Mouse (Mus musculus) liver, embryonic 13.5 days (tissue): ENCODE results near the gene Gm960. TPM values are rescaled to one million over a fixed set of nuclear protein-coding genes. Genes with fewer than 3 reads are reported as not detected.
"Not testable (repeated sequence)": the region's sequence is repeated elsewhere in the genome, so short reads cannot be mapped to it uniquely, and the experiment has no call there.

Source experiments
- ATAC-seq: fragments of 200-750 bp; cut with Nextera tagmentation; 2 replicates; pipeline ENCODE4 v1.8.0; 2017; ENCODE audit warnings: low read depth, mild to moderate bottlenecking, moderate number of reproducible peaks, moderate library complexity
- DNase-seq: peaks from one replicate; pipeline ENCODE4 v3.0.0; 2022
- H3K27ac ChIP-seq: fragments of 300-500 bp; sonication (generic); 2 replicates; pipeline ENCODE4 v1.5.1; 2015; ENCODE audit warnings: moderate library complexity, mild to moderate bottlenecking, inconsistent platforms
- H3K27me3 ChIP-seq: fragments of 300-500 bp; sonication (generic); 2 replicates; pipeline ENCODE4 v1.6.1; 2015; ENCODE audit warnings: mild to moderate bottlenecking, inconsistent platforms
- H3K36me3 ChIP-seq: fragments of 300-500 bp; sonication (generic); 2 replicates; pipeline ENCODE4 v1.6.1; 2015; ENCODE audit warnings: mild to moderate bottlenecking, inconsistent platforms
- H3K4me1 ChIP-seq: fragments of 300-500 bp; sonication (generic); replicated peaks from 2 replicates; pipeline ENCODE4 v1.6.1; 2015; ENCODE audit warnings: inconsistent platforms
- H3K4me2 ChIP-seq: fragments of 300-500 bp; sonication (generic); 2 replicates; pipeline ENCODE4 v1.6.1; 2015; ENCODE audit warnings: inconsistent platforms, mild to moderate bottlenecking, moderate library complexity
- H3K4me3 ChIP-seq: fragments of 300-500 bp; sonication (generic); replicated peaks from 2 replicates; pipeline ENCODE4 v1.5.1; 2015; ENCODE audit warnings: mild to moderate bottlenecking, inconsistent platforms
- H3K9ac ChIP-seq: fragments of 300-500 bp; sonication (generic); 2 replicates; pipeline ENCODE4 v1.6.1; 2015; ENCODE audit warnings: mild to moderate bottlenecking, inconsistent platforms
- H3K9me3 ChIP-seq: fragments of 300-500 bp; sonication (generic); replicated peaks from 2 replicates; pipeline ENCODE4 v1.6.1; 2016; ENCODE audit warnings: inconsistent platforms
- WGBS: fragments of 180-500 bp; shearing (Covaris S2); methylation state at CpG from one replicate; pipeline ENCODE4 v1.1.7; 2015; ENCODE audit not compliant: insufficient replicate concordance; 5-methylcytosine and 5-hydroxymethylcytosine counted together
- microRNA-seq: library from miRNA; unstranded; fragments of <30 nt; microRNA quantifications from one replicate; pipeline ENCODE4, GENCODE M21; 2016
- polyA plus RNA-seq: library from polyadenylated mRNA; unstranded; fragments of >200 nt; fragmentation: Nextera tagmentation; extraction: Ambion mirVana; gene quantifications from 2 replicates; pipeline ENCODE4 v1.2.1, GENCODE M21; 2015

Gene Gm960
- polyA plus RNA-seq, 1 experiment from 2014 or later = not detected

GRCm38 (mm10) chr19:4586783-4587182 lies 111.7 kb downstream of the Gm960 start:
- not testable (repeated sequence) for H3K27ac ChIP-seq, H3K4me2 ChIP-seq, H3K27me3 ChIP-seq, H3K4me3 ChIP-seq, H3K36me3 ChIP-seq, ATAC-seq, H3K4me1 ChIP-seq, DNase-seq, H3K9me3 ChIP-seq, H3K9ac ChIP-seq

DNA sequence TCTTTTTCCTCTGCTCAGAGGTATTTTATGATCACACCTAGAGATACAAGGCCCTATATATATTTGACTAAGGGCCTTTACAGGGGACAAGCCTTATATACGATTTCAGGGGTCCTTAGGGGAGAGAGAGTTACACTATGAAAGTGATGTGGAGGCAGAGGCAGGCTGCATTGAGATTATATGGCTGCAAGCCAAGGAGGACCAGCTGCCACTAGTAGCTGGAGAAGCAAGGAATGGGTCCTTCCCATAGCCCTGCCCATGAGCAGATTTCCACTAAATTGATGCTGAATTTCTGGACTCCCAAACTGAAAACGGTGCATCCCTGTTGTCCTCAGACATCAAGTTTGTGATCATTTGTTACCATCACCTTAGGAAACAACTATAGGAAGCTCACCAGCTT lies 114.6 kb downstream of the Gm960 start:
- DNase-seq = no peak
- H3K4me1 ChIP-seq = peaks cover 10% of the 10 kb centered on the region; the same call in 1 of the 2 replicates
- no peak overlapping the region for H3K4me2 ChIP-seq
- H3K27ac ChIP-seq = no peak overlapping the region
- H3K36me3 ChIP-seq = no peaks in the 10 kb centered on the region
- 58% methylated on average over 2 of the region's 2 CpGs for WGBS
- ATAC-seq = no peak
- H3K27me3 ChIP-seq = 0 out of 2 replicates have a peak, but pooled peaks cover 7% of the 10 kb centered on the region
- H3K4me3 ChIP-seq = no peak overlapping the region
- H3K9ac ChIP-seq = no peak overlapping the region
- H3K9me3 ChIP-seq = no peaks in the 10 kb centered on the region

- ATAC-seq = no peak
- H3K4me3 ChIP-seq = no peak overlapping the region
- no peaks in the 10 kb centered on the region for H3K27me3 ChIP-seq
- 72% methylated on average over 5 of the region's 5 CpGs for WGBS
- H3K9ac ChIP-seq = no peak overlapping the region
- H3K9me3 ChIP-seq = no peaks in the 10 kb centered on the region
- no peak overlapping the region for H3K27ac ChIP-seq
- no peak for DNase-seq
- H3K4me1 ChIP-seq = peaks cover 19% of the 10 kb centered on the region
- no peak overlapping the region for H3K4me2 ChIP-seq
- no peaks in the 10 kb centered on the region for H3K36me3 ChIP-seq
Observed at GRCm38 (mm10) chr19:4579296-4579695, 119.2 kb downstream of the Gm960 start.

DNA sequence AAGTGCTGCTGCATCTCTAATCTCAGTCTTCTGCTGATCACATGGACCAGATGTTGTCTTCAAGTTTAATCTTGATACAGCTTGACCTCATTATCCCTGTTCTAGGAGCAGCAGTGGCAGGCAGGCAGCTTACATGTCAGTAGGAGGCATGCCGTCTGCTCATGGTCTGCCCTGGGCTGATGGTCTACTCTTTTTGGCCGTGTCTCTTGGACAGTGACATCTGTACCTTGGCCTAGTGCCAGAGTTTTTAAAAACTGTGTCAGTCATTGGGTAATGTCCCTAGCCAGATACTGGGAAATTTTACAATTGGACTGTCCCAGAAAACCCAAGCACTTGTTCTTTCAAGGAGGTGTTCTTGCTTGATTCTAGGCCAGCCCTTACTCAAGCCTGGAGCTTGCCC lies 119.7 kb downstream of the Gm960 start:
- Histone ChIP-seq H3K4me2 (no peak overlapping the region), H3K9me3 (no peaks in the 10 kb centered on the region), H3K27ac (no peak overlapping the region), H3K36me3 (no peaks in the 10 kb centered on the region), H3K4me1 (peaks cover 22% of the 10 kb centered on the region), H3K4me3 (no peak overlapping the region), H3K9ac (no peak overlapping the region), H3K27me3 (no peaks in the 10 kb centered on the region)
- WGBS = 69% methylated on average over 2 of the region's 2 CpGs
- no peak for DNase-seq
- ATAC-seq = no peak

Small RNAs within 50 kb of the gene (microRNA-seq; reads per million reads assigned to microRNA genes)
- gene Mir6986 = 0.88 reads per million

Other genes starting within 250 kb of the Gm960 start
- gene Syt12, start 221.2 kb downstream of the Gm960 start, polyA plus RNA-seq = 0.17 and 0.22 TPM in 2 replicates
- not detected in 2 replicates for gene 2010003K11Rik, start 200.1 kb downstream of the Gm960 start, polyA plus RNA-seq
- gene Pcx, start 188.2 kb downstream of the Gm960 start, polyA plus RNA-seq = 31.4 and 35.1 TPM in 2 replicates
- gene Lrfn4, start 83.0 kb downstream of the Gm960 start, polyA plus RNA-seq = 0.43 and 0.59 TPM in 2 replicates
- 31.3 and 32.3 TPM in 2 replicates for gene Rce1, start 73.0 kb downstream of the Gm960 start, polyA plus RNA-seq
- 0.09 and 0.13 TPM in 2 replicates for gene Sptbn2, start 12.5 kb upstream of the Gm960 start, polyA plus RNA-seq
- gene Rbm4b, start 57.8 kb upstream of the Gm960 start, polyA plus RNA-seq = 14.6 and 17.5 TPM in 2 replicates
- 26.0 and 26.5 TPM in 2 replicates for gene Rbm4, start 95.2 kb upstream of the Gm960 start, polyA plus RNA-seq
- gene Gm21992, start 112.9 kb upstream of the Gm960 start, polyA plus RNA-seq = 18.5 and 20.7 TPM in 2 replicates
- 38.6 and 49.4 TPM in 2 replicates for gene Rbm14, start 113.0 kb upstream of the Gm960 start, polyA plus RNA-seq
- 40.7 and 41.2 TPM in 2 replicates for gene Ccs, start 140.7 kb upstream of the Gm960 start, polyA plus RNA-seq
- gene Ccdc87, start 140.7 kb upstream of the Gm960 start, polyA plus RNA-seq = 0.06 TPM in 1 of 2 replicates, not detected in the other
- gene Ctsf, start 156.5 kb upstream of the Gm960 start, polyA plus RNA-seq = 23.6 and 25.3 TPM in 2 replicates
- gene Actn3, start 179.2 kb upstream of the Gm960 start, polyA plus RNA-seq = 0.74 and 0.82 TPM in 2 replicates
- gene Zdhhc24, start 180.0 kb upstream of the Gm960 start, polyA plus RNA-seq = 11.2 and 11.5 TPM in 2 replicates
- gene Bbs1, start 208.0 kb upstream of the Gm960 start, polyA plus RNA-seq = 0.80 and 1.1 TPM in 2 replicates
- 59.5 and 65.1 TPM in 2 replicates for gene Dpp3, start 229.6 kb upstream of the Gm960 start, polyA plus RNA-seq
- gene Peli3, start 244.5 kb upstream of the Gm960 start, polyA plus RNA-seq = 0.10 and 0.13 TPM in 2 replicates